Mouse (Mus musculus) neural tube, embryonic 13.5 days (tissue): ENCODE results near the gene Lao1. TPM values are rescaled to one million over a fixed set of nuclear protein-coding genes. Genes with fewer than 3 reads are reported as not detected.

Experiments
- ATAC-seq: fragments of 200-750 bp; cut with Nextera tagmentation; 2 replicates; pipeline ENCODE4 v1.8.0; 2017; ENCODE audit warnings: low read depth, mild to moderate bottlenecking, moderate TSS enrichment, moderate library complexity
- H3K27ac ChIP-seq: fragments of 300-500 bp; sonication (generic); replicated peaks from 2 replicates; pipeline ENCODE4 v1.5.1; 2015; ENCODE audit warnings: moderate library complexity, mild to moderate bottlenecking, inconsistent platforms
- H3K27me3 ChIP-seq: fragments of 300-500 bp; sonication (generic); 2 replicates; pipeline ENCODE4 v1.6.1; 2015; ENCODE audit warnings: mild to moderate bottlenecking, inconsistent platforms
- H3K36me3 ChIP-seq: fragments of 300-500 bp; sonication (generic); 2 replicates; pipeline ENCODE4 v1.6.1; 2015; ENCODE audit warnings: mild to moderate bottlenecking, inconsistent platforms
- H3K4me1 ChIP-seq: fragments of 300-500 bp; sonication (generic); replicated peaks from 2 replicates; pipeline ENCODE4 v1.6.1; 2015; ENCODE audit warnings: inconsistent platforms
- H3K4me2 ChIP-seq: fragments of 300-500 bp; sonication (generic); 2 replicates; pipeline ENCODE4 v1.6.1; 2015; ENCODE audit warnings: inconsistent platforms, mild to moderate bottlenecking, moderate library complexity
- H3K4me3 ChIP-seq: fragments of 300-500 bp; sonication (generic); 2 replicates; pipeline ENCODE4 v1.5.1; 2015; ENCODE audit warnings: mild to moderate bottlenecking, inconsistent platforms
- H3K9ac ChIP-seq: fragments of 300-500 bp; sonication (generic); 2 replicates; pipeline ENCODE4 v1.6.1; 2015; ENCODE audit warnings: moderate library complexity, mild to moderate bottlenecking, inconsistent platforms
- H3K9me3 ChIP-seq: fragments of 300-500 bp; sonication (generic); 2 replicates; pipeline ENCODE4 v1.6.1; 2016; ENCODE audit warnings: inconsistent platforms
- WGBS: fragments of 180-500 bp; shearing (Covaris S2); methylation state at CpG from one replicate; pipeline ENCODE4 v1.1.7; 2015; 5-methylcytosine and 5-hydroxymethylcytosine counted together
- polyA plus RNA-seq: library from polyadenylated mRNA; unstranded; fragments of >200 nt; fragmentation: Nextera tagmentation; extraction: Ambion mirVana; gene quantifications from 2 replicates; pipeline ENCODE4 v1.2.1, GENCODE M21; 2015

Lao1 gene
- polyA plus RNA-seq, 1 experiment from 2014 or later: not detected

- Histone ChIP-seq H3K9me3 (no peaks in the 10 kb centered on the region), H3K4me2 (no peak overlapping the region), H3K4me3 (no peak overlapping the region), H3K27ac (no peak overlapping the region), H3K27me3 (no peaks in the 10 kb centered on the region), H3K4me1 (peaks cover 13% of the 10 kb centered on the region), H3K36me3 (no peaks in the 10 kb centered on the region), H3K9ac (no peak overlapping the region)
- ATAC-seq: peak; percentile 13; the same call in 1 of the 2 replicates
- 75% methylated on average over 5 of the region's 5 CpGs for WGBS
Measured at GRCm38 (mm10) chr4:119017078-119017477, 55.7 kb downstream of the Lao1 start.

Other genes with a start within 250 kb of the Lao1 start
- not detected in 2 replicates for gene Olfr1340, start 241.4 kb upstream of the Lao1 start, polyA plus RNA-seq
- not detected in 2 replicates for gene Olfr1339, start 229.4 kb upstream of the Lao1 start, polyA plus RNA-seq
- not detected in 2 replicates for gene Olfr1338, start 202.8 kb upstream of the Lao1 start, polyA plus RNA-seq
- not detected in 2 replicates for gene Olfr1337, start 179.0 kb upstream of the Lao1 start, polyA plus RNA-seq
- not detected in 2 replicates for gene Olfr1335, start 151.6 kb upstream of the Lao1 start, polyA plus RNA-seq
- not detected in 2 replicates for gene Olfr1333, start 125.3 kb upstream of the Lao1 start, polyA plus RNA-seq
- not detected in 2 replicates for gene Olfr1331, start 96.9 kb upstream of the Lao1 start, polyA plus RNA-seq
- not detected in 2 replicates for gene Olfr1330, start 73.0 kb upstream of the Lao1 start, polyA plus RNA-seq
- not detected in 2 replicates for gene Olfr1329, start 44.1 kb upstream of the Lao1 start, polyA plus RNA-seq
- not detected in 2 replicates for gene Olfr1328, start 23.0 kb upstream of the Lao1 start, polyA plus RNA-seq
- 90.4 and 107 TPM in 2 replicates for gene Slc2a1, start 147.1 kb downstream of the Lao1 start, polyA plus RNA-seq
- 7.8 and 10.1 TPM in 2 replicates for gene Zfp691, start 212.6 kb downstream of the Lao1 start, polyA plus RNA-seq
- gene Ermap, start 228.4 kb downstream of the Lao1 start, polyA plus RNA-seq: 1.5 and 2.1 TPM in 2 replicates
- 239 and 246 TPM in 2 replicates for gene Svbp, start 233.7 kb downstream of the Lao1 start, polyA plus RNA-seq